Mouse (Mus musculus): Measurements from ENCODE around the gene Tspan4.
"Not testable (repeated sequence)": the region's sequence is repeated elsewhere in the genome, so short reads cannot be mapped to it uniquely, and the experiment has no call there.

The Tspan4 gene

GRCm38 (mm10) chr7:141438201-141438968 is 36.7 kb upstream of the Tspan4 start:
- no peak for DNase-seq (ENCODE audit: extremely low spot score, low spot score)

- DNase-seq (ENCODE audit: extremely low spot score, low spot score) = no peak
Measured at GRCm38 (mm10) chr7:141439140-141439679, 35.8 kb upstream of the Tspan4 start.

GRCm38 (mm10) chr7:141439811-141440210 is 35.2 kb upstream of the Tspan4 start:
- no peak for DNase-seq (ENCODE audit: extremely low spot score, low spot score)

- DNase-seq (ENCODE audit: extremely low spot score, low spot score) = no peak
Measured at GRCm38 (mm10) chr7:141440613-141441012, 34.4 kb upstream of the Tspan4 start.

GRCm38 (mm10) chr7:141441460-141441859 is 33.6 kb upstream of the Tspan4 start:
- no peak for DNase-seq (ENCODE audit: extremely low spot score, low spot score)

- DNase-seq (ENCODE audit: extremely low spot score, low spot score) = no peak
Measured at GRCm38 (mm10) chr7:141442199-141442598, 32.8 kb upstream of the Tspan4 start.

- peak; percentile 70 for DNase-seq (ENCODE audit: extremely low spot score, low spot score)
Measured at GRCm38 (mm10) chr7:141443081-141443821, 31.8 kb upstream of the Tspan4 start.

- DNase-seq (ENCODE audit: extremely low spot score, low spot score) = no peak
Measured at GRCm38 (mm10) chr7:141443828-141444237, 31.2 kb upstream of the Tspan4 start, which contains the start of gene Pidd1. TSS of gene Pidd1 (minus strand) at chr7:141444025.

- DNase-seq (ENCODE audit: extremely low spot score, low spot score) = not testable (repeated sequence)
Measured at GRCm38 (mm10) chr7:141446374-141446773, 28.7 kb upstream of the Tspan4 start.

GRCm38 (mm10) chr7:141447110-141447991 is 27.7 kb upstream of the Tspan4 start, which contains the start of gene Rplp2:
TSS of gene Rplp2 (plus strand) at chr7:141447370.
- peak; percentile 94 for DNase-seq (ENCODE audit: extremely low spot score, low spot score)

- DNase-seq (ENCODE audit: extremely low spot score, low spot score) = no peak
Measured at GRCm38 (mm10) chr7:141451928-141452327, 23.1 kb upstream of the Tspan4 start.

GRCm38 (mm10) chr7:141453636-141454035 is 21.4 kb upstream of the Tspan4 start:
- DNase-seq (ENCODE audit: extremely low spot score, low spot score) = no peak

- DNase-seq (ENCODE audit: extremely low spot score, low spot score) = peak; percentile 88
Measured at GRCm38 (mm10) chr7:141454967-141455551, 20.0 kb upstream of the Tspan4 start, which contains the start of gene Pnpla2. TSS of gene Pnpla2 (plus strand) at chr7:141455198.

GRCm38 (mm10) chr7:141455610-141456314 is 19.3 kb upstream of the Tspan4 start:
- peak; percentile 39 for DNase-seq (ENCODE audit: extremely low spot score, low spot score)

GRCm38 (mm10) chr7:141456739-141457138 is 18.3 kb upstream of the Tspan4 start:
- DNase-seq (ENCODE audit: extremely low spot score, low spot score) = no peak

GRCm38 (mm10) chr7:141457236-141457635 is 17.8 kb upstream of the Tspan4 start:
- no peak for DNase-seq (ENCODE audit: extremely low spot score, low spot score)

GRCm38 (mm10) chr7:141457986-141458660 is 16.9 kb upstream of the Tspan4 start:
- peak; percentile 40 for DNase-seq (ENCODE audit: extremely low spot score, low spot score)

- DNase-seq (ENCODE audit: extremely low spot score, low spot score) = peak; percentile 13
Measured at GRCm38 (mm10) chr7:141458661-141459060, 16.4 kb upstream of the Tspan4 start.

GRCm38 (mm10) chr7:141459301-141459711 is 15.7 kb upstream of the Tspan4 start:
- DNase-seq (ENCODE audit: extremely low spot score, low spot score) = no peak
